Mouse (Mus musculus) layer of hippocampus, adult 6 months (tissue): ENCODE results near the gene Herc3. TPM values are rescaled to one million over a fixed set of nuclear protein-coding genes. Genes with fewer than 3 reads are reported as not detected.

ENCODE experiments used
- long read RNA-seq, 2 experiments: library from polyadenylated mRNA; unstranded; transcript quantifications; one replicate each; pipeline ENCODE4 v2.0.0; 2019 to 2020
- polyA plus RNA-seq: library from polyadenylated mRNA; unstranded; fragments of <200 nt; fragmentation: Nextera tagmentation; gene quantifications from 2 replicates; pipeline ENCODE4 v1.2.3, GENCODE M21; 2021

Herc3 gene
- polyA plus RNA-seq: 19.4 and 22.1 TPM in 2 replicates
- long read RNA-seq, experiment 1, partial matches to known transcripts: 23 of 43 reads
- long read RNA-seq, experiment 1, other reads (novel, unspliced or antisense): 18 of 43 reads
- long read RNA-seq, experiment 2, partial matches to known transcripts: 45 of 113 reads
- long read RNA-seq, experiment 2, other reads (novel, unspliced or antisense): 67 of 113 reads

GRCm38 (mm10) chr6:58831232-58832009 lies at the start of gene Herc3:
Gene Herc3, plus strand, starts transcription at chr6:58831465.

GRCm38 (mm10) chr6:58906852-58907261 lies 75.6 kb downstream of the Herc3 start, which contains the start of gene Nap1l5:
Gene Nap1l5, minus strand, starts transcription at chr6:58907076.

Other genes starting within 250 kb of the Herc3 start
- 16.2 and 17.5 TPM in 2 replicates for gene Abcg2, start 246.9 kb upstream of the Herc3 start, polyA plus RNA-seq
- 213 and 229 TPM in 2 replicates for gene Nap1l5, start 75.6 kb downstream of the Herc3 start, polyA plus RNA-seq
- 7.0 and 9.7 TPM in 2 replicates for gene Fam13a, start 193.1 kb downstream of the Herc3 start, polyA plus RNA-seq